Mouse (Mus musculus): ENCODE measurements around the gene Ifi202b. TPM values are rescaled to one million over a fixed set of nuclear protein-coding genes. Genes with fewer than 3 reads are reported as not detected.
"Not testable (repeated sequence)": the region's sequence is repeated elsewhere in the genome, so short reads cannot be mapped to it uniquely, and the experiment has no call there.

The Ifi202b gene
- not detected in 2 replicates for polyA plus RNA-seq (2015; fragmentation: Nextera tagmentation; extraction: Ambion mirVana)

GRCm38 (mm10) chr1:173982694-173983305, at the start of gene Ifi202b:
Gene Ifi202b, minus strand, starts transcription at chr1:173982744.
- H3K4me1 ChIP-seq; ATAC-seq (ENCODE audit: extremely low read depth, insufficient number of reproducible peaks, low FRiP score, low TSS enrichment); H3K9me3 ChIP-seq; H3K9ac ChIP-seq; H3K27me3 ChIP-seq (replicated peaks); H3K27ac ChIP-seq (replicated peaks); H3K4me3 ChIP-seq; H3K4me2 ChIP-seq; H3K36me3 ChIP-seq: not testable (repeated sequence)
- 80% methylated on average over 6 of the region's 6 CpGs for WGBS

- Histone ChIP-seq H3K27ac (replicated peaks) (no peak within 1 kb of the TSS), H3K27me3 (replicated peaks) (no peaks in the 10 kb centered on the region), H3K36me3 (no peaks in the 10 kb centered on the region), H3K4me3 (no peak within 1 kb of the TSS), H3K9me3 (no peaks in the 10 kb centered on the region), H3K9ac (no peak within 1 kb of the TSS), H3K4me2 (no peak within 1 kb of the TSS), H3K4me1 (no peaks in the 10 kb centered on the region)
- WGBS = 23% methylated on average over 1 of the region's 1 CpGs
- no peak for ATAC-seq (ENCODE audit: extremely low read depth, insufficient number of reproducible peaks, low FRiP score, low TSS enrichment)
Observed at GRCm38 (mm10) chr1:174031698-174032097, 49.2 kb upstream of the Ifi202b start, which contains the start of gene Ifi205. Gene Ifi205, minus strand, starts transcription at chr1:174031810.

GRCm38 (mm10) chr1:174007050-174007449, 24.5 kb upstream of the Ifi202b start:
- H3K36me3 ChIP-seq; H3K9ac ChIP-seq; H3K4me2 ChIP-seq; H3K9me3 ChIP-seq; H3K27ac ChIP-seq (replicated peaks); H3K4me1 ChIP-seq; ATAC-seq (ENCODE audit: extremely low read depth, insufficient number of reproducible peaks, low FRiP score, low TSS enrichment); H3K4me3 ChIP-seq; H3K27me3 ChIP-seq (replicated peaks): not testable (repeated sequence)

GRCm38 (mm10) chr1:174004352-174005109, 22.0 kb upstream of the Ifi202b start:
- not testable (repeated sequence) for H3K4me3 ChIP-seq; ATAC-seq (ENCODE audit: extremely low read depth, insufficient number of reproducible peaks, low FRiP score, low TSS enrichment); H3K9ac ChIP-seq; H3K4me1 ChIP-seq; H3K9me3 ChIP-seq; H3K27me3 ChIP-seq (replicated peaks); H3K36me3 ChIP-seq; H3K4me2 ChIP-seq; H3K27ac ChIP-seq (replicated peaks)
- WGBS = 61% methylated on average over 2 of the region's 3 CpGs

- H3K27ac ChIP-seq (replicated peaks) = no peak overlapping the region
- H3K4me1 ChIP-seq = no peaks in the 10 kb centered on the region
- no peaks in the 10 kb centered on the region for H3K36me3 ChIP-seq
- no peaks in the 10 kb centered on the region for H3K9me3 ChIP-seq
- no peak overlapping the region for H3K4me2 ChIP-seq
- H3K27me3 ChIP-seq (replicated peaks) = no peaks in the 10 kb centered on the region
- H3K9ac ChIP-seq = no peak overlapping the region
- ATAC-seq (ENCODE audit: extremely low read depth, insufficient number of reproducible peaks, low FRiP score, low TSS enrichment) = no peak
- WGBS = 77% methylated on average over 4 of the region's 4 CpGs
- no peak overlapping the region for H3K4me3 ChIP-seq
Observed at GRCm38 (mm10) chr1:173995003-173995402, 12.5 kb upstream of the Ifi202b start.

- WGBS = 4% methylated on average over 3 of the region's 3 CpGs
- not testable (repeated sequence) for ATAC-seq (ENCODE audit: extremely low read depth, insufficient number of reproducible peaks, low FRiP score, low TSS enrichment); H3K27me3 ChIP-seq (replicated peaks); H3K9me3 ChIP-seq; H3K36me3 ChIP-seq; H3K27ac ChIP-seq (replicated peaks); H3K9ac ChIP-seq; H3K4me2 ChIP-seq; H3K4me3 ChIP-seq; H3K4me1 ChIP-seq
Observed at GRCm38 (mm10) chr1:173981038-173981437, 1.5 kb downstream of the Ifi202b start.

GRCm38 (mm10) chr1:173977622-173978021, 4.9 kb downstream of the Ifi202b start:
- H3K4me3 ChIP-seq = no peak overlapping the region
- no peak overlapping the region for H3K9ac ChIP-seq
- H3K4me1 ChIP-seq = peaks cover 5% of the 10 kb centered on the region; the same call in 1 of the 2 replicates
- no peaks in the 10 kb centered on the region for H3K27me3 ChIP-seq (replicated peaks)
- H3K9me3 ChIP-seq = no peaks in the 10 kb centered on the region
- H3K36me3 ChIP-seq = no peaks in the 10 kb centered on the region
- no peak overlapping the region for H3K27ac ChIP-seq (replicated peaks)
- H3K4me2 ChIP-seq = no peak overlapping the region
- ATAC-seq (ENCODE audit: extremely low read depth, insufficient number of reproducible peaks, low FRiP score, low TSS enrichment) = no peak

GRCm38 (mm10) chr1:173973111-173973510, 9.4 kb downstream of the Ifi202b start:
- Histone ChIP-seq H3K4me1 (no peaks in the 10 kb centered on the region), H3K4me2 (no peak overlapping the region), H3K27me3 (replicated peaks) (no peaks in the 10 kb centered on the region), H3K36me3 (no peaks in the 10 kb centered on the region), H3K9ac (no peak overlapping the region), H3K9me3 (no peaks in the 10 kb centered on the region), H3K27ac (replicated peaks) (no peak overlapping the region), H3K4me3 (no peak overlapping the region)
- ATAC-seq (ENCODE audit: extremely low read depth, insufficient number of reproducible peaks, low FRiP score, low TSS enrichment) = no peak

- ATAC-seq (ENCODE audit: extremely low read depth, insufficient number of reproducible peaks, low FRiP score, low TSS enrichment); H3K27me3 ChIP-seq (replicated peaks); H3K9me3 ChIP-seq; H3K36me3 ChIP-seq; H3K4me3 ChIP-seq; H3K4me2 ChIP-seq; H3K27ac ChIP-seq (replicated peaks); H3K9ac ChIP-seq; H3K4me1 ChIP-seq: not testable (repeated sequence)
- 74% methylated on average over 1 of the region's 1 CpGs for WGBS
Observed at GRCm38 (mm10) chr1:173961491-173961890, 21.1 kb downstream of the Ifi202b start.

- not testable (repeated sequence) for H3K27ac ChIP-seq (replicated peaks); H3K9me3 ChIP-seq; H3K9ac ChIP-seq; ATAC-seq (ENCODE audit: extremely low read depth, insufficient number of reproducible peaks, low FRiP score, low TSS enrichment); H3K27me3 ChIP-seq (replicated peaks); H3K4me1 ChIP-seq; H3K36me3 ChIP-seq; H3K4me3 ChIP-seq; H3K4me2 ChIP-seq
- 48% methylated on average over 3 of the region's 3 CpGs for WGBS
Observed at GRCm38 (mm10) chr1:173959998-173960397, 22.5 kb downstream of the Ifi202b start.

- not testable (repeated sequence) for ATAC-seq (ENCODE audit: extremely low read depth, insufficient number of reproducible peaks, low FRiP score, low TSS enrichment); H3K27me3 ChIP-seq (replicated peaks); H3K9ac ChIP-seq; H3K27ac ChIP-seq (replicated peaks); H3K9me3 ChIP-seq; H3K36me3 ChIP-seq; H3K4me1 ChIP-seq; H3K4me3 ChIP-seq; H3K4me2 ChIP-seq
- 58% methylated on average over 3 of the region's 3 CpGs for WGBS
Observed at GRCm38 (mm10) chr1:173955839-173956527, 26.6 kb downstream of the Ifi202b start.
